Mouse (Mus musculus): ENCODE results near the gene 9030612E09Rik.
A peak's percentile ranks its signal among the peaks of the same experiment; 100 is the strongest.

The 9030612E09Rik gene

GRCm38 (mm10) chr10:43174326-43175155, at the start of gene 9030612E09Rik, which contains the start of gene Sobp:
Gene 9030612E09Rik (plus strand): TSS chr10:43174704.
Gene Sobp (minus strand): TSS chr10:43174530.
- DNase-seq (ENCODE audit: low spot score in 2 of 2): peak; percentile 78 to 82

GRCm38 (mm10) chr10:43128750-43129149, 45.8 kb upstream of the 9030612E09Rik start:
- no peak for DNase-seq (ENCODE audit: low spot score in 2 of 2)

GRCm38 (mm10) chr10:43134027-43134426, 40.5 kb upstream of the 9030612E09Rik start:
- no peak for DNase-seq (ENCODE audit: low spot score in 2 of 2)

DNA sequence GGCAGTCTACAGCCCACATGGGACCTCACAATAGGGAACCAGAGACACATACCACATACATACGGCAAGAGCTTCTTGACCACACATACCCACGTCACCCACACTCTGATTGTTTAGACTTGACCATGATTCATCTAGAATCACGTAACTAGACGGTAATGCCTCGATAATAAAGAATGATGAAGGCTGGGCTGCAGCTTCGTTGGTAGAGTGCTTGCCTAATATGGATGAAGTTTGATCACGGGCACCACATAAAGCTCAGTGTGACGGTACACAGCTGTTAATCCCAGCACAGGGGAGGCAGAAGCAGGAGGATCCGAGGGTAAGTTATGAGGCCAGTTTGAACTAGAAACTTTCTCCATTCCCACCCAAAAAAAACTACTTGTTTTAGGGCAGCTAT, 31.3 kb upstream of the 9030612E09Rik start:
- no peak for DNase-seq (ENCODE audit: low spot score in 2 of 2)

GRCm38 (mm10) chr10:43148456-43148855, 26.0 kb upstream of the 9030612E09Rik start:
- no peak for DNase-seq (ENCODE audit: low spot score in 2 of 2)

GRCm38 (mm10) chr10:43152643-43153042, 21.9 kb upstream of the 9030612E09Rik start:
- no peak for DNase-seq (ENCODE audit: low spot score in 2 of 2)

DNA sequence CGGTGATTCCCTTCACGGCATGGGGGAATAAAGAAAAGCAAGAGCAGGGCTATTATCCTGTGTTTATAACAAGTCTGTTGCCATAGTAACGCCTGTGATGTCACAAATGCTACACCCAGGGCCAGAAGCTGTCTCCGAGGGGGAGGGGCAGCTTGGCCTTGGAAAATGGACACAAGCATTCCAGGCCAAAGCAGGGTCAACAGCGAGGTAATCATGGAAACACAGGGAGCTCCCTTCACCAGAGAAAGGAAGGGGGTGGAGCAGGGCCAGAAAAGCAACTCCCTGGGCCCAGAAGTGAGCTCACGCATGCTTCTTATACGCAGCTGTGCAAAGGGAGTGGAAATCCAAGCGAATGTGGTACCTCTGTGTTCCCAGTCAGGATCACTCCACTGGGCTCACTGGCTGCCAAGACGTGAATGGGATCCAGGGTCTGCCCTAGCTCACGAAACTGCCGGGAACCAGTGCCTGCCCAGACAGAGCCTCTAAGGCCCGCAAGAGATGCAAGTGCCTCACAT, 19.4 kb upstream of the 9030612E09Rik start:
- DNase-seq (ENCODE audit: low spot score in 2 of 2): no peak

DNA sequence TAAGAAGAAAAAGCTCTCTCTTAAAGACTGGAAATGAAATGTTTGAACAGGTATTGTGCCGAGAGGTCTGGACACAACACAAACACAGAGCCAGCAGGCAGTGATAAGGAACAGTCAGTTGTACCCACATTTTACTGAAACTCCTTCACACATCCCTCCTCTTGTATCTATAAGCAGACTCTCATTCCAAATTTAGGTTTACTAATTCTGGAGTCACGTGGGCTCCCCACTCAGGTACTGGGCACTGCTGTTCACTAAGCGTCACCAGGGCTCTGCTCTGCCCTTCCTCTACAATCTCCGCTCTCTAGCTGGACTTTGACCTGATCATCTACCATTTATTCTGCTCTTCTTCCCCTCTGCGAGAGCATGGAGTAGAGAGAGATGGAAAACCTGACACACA, 15.6 kb upstream of the 9030612E09Rik start:
- DNase-seq (ENCODE audit: low spot score in 2 of 2): no peak

- no peak for DNase-seq (ENCODE audit: low spot score in 2 of 2)
Measured at GRCm38 (mm10) chr10:43159333-43159732, 15.2 kb upstream of the 9030612E09Rik start.

GRCm38 (mm10) chr10:43162318-43162717, 12.2 kb upstream of the 9030612E09Rik start:
- no peak for DNase-seq (ENCODE audit: low spot score in 2 of 2)

DNA sequence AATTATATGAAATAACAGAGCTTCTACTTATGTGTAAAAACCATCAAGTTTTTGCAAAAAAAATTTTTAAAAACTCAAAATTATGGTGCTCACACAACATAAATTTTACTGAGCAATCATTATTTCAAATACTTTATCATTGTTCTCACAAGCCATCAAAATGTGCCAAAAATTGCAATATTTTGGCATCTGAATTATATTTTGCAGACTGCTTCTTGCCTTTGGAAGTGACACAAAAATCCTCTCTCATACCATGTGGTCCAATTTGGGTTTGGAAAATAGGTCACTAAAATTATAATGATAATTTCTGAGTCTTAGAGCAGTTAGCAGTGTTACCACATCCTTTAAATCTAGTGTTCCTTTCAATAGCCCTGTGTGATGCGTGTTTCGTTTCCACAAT, 10.1 kb upstream of the 9030612E09Rik start:
- no peak for DNase-seq (ENCODE audit: low spot score in 2 of 2)

DNA sequence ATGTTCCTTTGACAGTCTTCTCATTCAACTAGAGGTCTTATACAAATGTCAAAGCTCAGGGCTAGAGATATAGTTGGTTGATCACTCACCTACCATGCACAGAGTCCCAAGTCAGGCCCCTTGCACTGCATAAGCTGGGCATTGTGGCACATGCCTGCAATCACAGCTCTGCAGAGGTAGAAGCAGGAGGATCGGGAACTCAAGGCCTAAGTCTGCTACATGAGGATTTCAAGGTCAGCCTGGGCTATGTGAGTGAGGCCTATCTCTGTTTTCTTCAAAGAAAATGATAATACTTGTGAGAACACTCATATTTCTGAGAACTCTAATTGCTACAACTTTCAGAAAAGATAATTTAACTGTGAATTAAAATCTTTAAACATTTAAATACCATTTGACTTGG, 8.4 kb upstream of the 9030612E09Rik start:
- no peak for DNase-seq (ENCODE audit: low spot score in 2 of 2)

DNA sequence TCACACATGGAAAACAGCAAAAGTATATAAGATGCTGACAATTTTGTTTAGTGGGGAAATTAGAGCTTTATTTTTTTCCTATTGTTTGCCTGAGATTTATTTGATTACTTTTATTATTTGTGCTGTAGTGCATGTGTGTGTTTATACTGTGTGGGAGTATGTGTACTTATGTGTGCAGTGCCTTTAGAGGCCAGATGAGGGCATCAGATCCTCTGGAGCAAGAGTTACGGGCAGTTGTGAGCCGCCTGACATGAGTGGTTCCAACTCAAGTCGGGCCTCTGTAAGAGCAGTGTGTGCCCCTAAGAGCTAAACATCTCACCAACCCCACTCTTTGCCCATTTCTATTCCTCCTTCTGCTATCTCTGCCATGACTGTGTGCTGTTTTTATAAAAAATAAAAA, 7.7 kb upstream of the 9030612E09Rik start:
- no peak for DNase-seq (ENCODE audit: low spot score in 2 of 2)

DNA sequence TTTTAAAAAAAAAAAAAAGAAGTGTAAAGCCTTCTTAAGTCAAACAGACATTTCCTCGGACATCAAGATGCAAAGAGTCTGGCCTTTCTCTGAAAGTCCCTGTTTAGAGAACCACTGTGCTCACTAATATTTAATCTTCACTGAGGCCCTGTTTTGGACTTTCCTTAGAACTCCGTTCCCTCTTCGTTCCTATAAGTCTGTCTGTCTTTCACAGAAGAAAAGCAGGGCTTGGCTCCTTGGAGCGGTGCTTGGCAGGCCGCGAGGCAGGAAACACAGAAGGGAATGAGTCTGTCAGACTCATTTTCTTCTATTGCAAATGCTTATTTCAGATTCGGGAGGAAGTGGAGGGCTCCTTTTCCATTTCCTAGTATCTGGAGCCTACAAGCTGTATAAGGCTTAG, 5.7 kb upstream of the 9030612E09Rik start:
- DNase-seq (ENCODE audit: low spot score in 2 of 2): no peak

- no peak for DNase-seq (ENCODE audit: low spot score in 2 of 2)
Measured at GRCm38 (mm10) chr10:43171106-43171505, 3.4 kb upstream of the 9030612E09Rik start.

- DNase-seq (ENCODE audit: low spot score in 2 of 2): no peak
Measured at GRCm38 (mm10) chr10:43172066-43172465, 2.4 kb upstream of the 9030612E09Rik start.

DNA sequence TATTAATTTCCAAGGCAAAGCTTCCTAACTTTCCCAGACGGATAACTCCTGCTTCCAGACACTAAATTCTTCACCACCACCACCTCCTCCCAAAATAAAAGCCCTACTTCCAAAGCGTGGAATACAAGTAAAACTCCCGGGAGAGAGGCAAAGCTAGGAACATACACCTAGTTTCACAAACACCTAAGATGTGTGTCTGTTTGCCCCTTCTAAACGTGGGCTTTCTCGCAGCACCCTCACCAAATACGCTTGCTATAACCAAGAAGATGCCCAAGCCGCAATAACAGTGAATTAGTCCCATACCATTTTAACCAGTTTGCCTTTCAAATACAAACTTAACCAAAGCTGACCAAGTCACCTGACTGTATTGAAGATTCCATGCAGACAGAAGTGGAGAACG, 1.9 kb upstream of the 9030612E09Rik start:
- no peak for DNase-seq (ENCODE audit: low spot score in 2 of 2)

DNA sequence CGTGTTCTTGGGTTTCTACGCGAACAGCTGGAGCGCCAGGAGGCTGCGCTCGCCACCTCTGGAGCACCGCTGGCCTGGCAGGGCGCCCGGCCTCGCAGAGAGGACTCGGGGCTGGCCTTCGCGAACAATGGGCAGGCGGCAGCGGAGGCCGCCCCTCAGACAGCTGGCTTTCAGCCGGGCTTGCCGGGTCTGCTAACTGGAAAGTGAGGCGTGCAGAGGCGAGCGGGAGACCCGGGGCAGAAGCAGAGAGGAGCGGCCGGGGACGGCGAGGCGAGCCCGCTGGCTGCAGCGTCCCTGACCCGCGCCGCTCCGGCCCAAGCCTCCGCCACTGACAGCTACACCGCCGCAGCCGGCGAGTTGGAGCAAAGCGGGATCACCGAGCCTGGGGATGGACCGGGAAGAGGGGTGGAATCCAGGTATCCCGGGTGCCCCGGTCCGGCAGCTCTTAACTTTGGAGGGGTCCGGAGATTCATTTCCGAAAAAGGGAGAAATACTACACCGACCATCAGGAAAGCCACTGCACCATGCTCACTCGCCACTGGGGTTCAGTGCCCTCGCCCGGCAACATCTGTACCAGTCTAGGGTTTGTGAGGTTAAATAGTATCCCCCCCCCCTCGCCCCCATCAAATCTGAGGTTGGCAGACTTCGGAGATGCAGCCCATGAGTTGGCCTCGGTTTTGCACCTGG, 1.2 kb upstream of the 9030612E09Rik start:
- DNase-seq (ENCODE audit: low spot score in 2 of 2): no peak

- DNase-seq (ENCODE audit: low spot score in 2 of 2): no peak
Measured at GRCm38 (mm10) chr10:43173828-43174325, 627 bp upstream of the 9030612E09Rik start.

- DNase-seq (ENCODE audit: low spot score in 2 of 2): peak; percentile 36 to 51
Measured at GRCm38 (mm10) chr10:43175156-43175601, 675 bp downstream of the 9030612E09Rik start.

DNA sequence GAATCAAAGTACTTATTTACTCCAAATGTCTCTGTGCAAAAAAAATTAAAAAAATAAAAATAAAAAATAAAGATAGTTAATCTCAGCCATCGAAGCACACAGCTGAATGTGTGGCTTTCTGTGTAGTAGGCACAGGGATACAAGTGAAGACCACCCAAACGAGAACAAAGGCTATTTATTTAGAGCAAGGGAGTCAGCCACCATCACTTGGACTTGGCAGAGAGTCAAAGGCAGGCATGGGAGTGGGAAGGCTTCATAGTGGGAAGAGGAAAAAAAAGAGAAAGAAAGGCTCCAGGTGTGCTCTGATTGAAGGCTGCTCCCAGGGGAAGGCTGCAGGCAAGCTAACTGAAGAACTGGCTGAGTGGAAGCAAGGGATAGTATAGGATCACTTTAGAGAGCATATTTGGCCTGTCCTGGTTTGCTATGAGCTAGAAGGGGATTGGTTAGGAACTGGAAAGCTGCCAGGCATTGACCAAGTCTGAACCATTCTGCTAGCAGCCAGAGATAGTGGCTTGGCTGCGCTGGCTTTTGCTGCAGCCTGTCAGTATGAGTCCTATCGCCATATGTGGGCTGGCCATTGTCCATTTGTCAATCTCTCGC, 5.9 kb downstream of the 9030612E09Rik start:
- DNase-seq (ENCODE audit: low spot score in 2 of 2): no peak

DNA sequence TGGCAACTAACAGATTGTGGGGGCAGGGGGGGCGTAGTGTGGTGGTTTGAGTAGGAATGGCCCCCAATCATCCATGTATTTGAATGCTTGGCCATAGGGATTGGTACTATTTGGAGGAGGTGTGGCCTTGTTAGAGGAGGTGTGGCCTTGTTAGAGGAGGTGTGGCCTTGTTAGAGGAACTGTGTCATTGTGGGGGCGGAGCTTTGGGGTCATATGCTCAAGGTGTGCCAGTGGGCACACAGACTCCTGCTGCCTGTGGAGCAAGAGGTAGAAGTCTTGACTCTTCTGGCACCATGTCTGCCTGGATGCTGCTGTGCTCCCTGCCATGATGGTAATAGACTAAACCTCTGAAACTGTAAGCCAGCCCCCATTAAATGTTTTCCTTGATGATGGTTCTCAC, 25.7 kb downstream of the 9030612E09Rik start:
- no peak for DNase-seq (ENCODE audit: low spot score in 2 of 2)
